Mouse (Mus musculus) ES-E14 (cell line): ENCODE results near the gene Katnb1.

Source experiments
- CHD2 ChIP-seq: IDR thresholded peaks from 2 replicates; pipeline ENCODE4 v1.6.1; 2014; ENCODE audit warnings: mild to moderate bottlenecking, low read depth, low read length, inconsistent platforms
- HCFC1 ChIP-seq: IDR thresholded peaks from 2 replicates; pipeline ENCODE4 v1.6.1; 2012; ENCODE audit warnings: low read length, inconsistent platforms, borderline replicate concordance; ENCODE audit not compliant: insufficient read depth
- MAFK ChIP-seq: IDR thresholded peaks from 2 replicates; pipeline ENCODE4 v1.6.1; 2014; ENCODE audit warnings: mild to moderate bottlenecking, low read depth, low read length, inconsistent platforms; ENCODE audit not compliant: insufficient read depth
- ZC3H11A ChIP-seq: IDR thresholded peaks from 2 replicates; pipeline ENCODE4 v1.6.1; 2012; ENCODE audit warnings: low read depth, mild to moderate bottlenecking, inconsistent platforms, low read length, borderline replicate concordance
- ZNF384 ChIP-seq: IDR thresholded peaks from 2 replicates; pipeline ENCODE4 v1.6.1; 2012; ENCODE audit warnings: low read depth, low read length, inconsistent platforms

DNA sequence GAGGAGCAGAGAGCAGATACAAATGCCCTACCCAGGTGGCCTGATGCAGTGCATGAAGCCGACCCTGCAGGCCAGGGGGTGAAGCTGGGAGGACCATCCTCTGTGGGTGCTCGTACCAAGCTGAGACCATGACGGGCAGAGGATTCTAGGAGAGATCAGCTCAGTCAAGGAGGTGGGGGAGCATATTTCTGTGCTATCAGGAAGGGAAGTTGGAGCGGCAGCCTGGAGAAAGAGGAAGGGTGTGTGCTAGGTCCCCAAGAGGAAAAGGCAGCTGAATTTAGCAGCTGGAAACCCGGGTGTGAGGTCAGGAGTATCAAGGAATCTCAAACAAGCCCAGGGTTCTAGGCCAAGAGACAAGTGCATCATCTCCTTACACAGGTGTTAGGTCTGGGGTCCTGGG, 59.6 kb downstream of the Katnb1 start:
- TF ChIP-seq CHD2, result no peak
- no peak for TF ChIP-seq ZC3H11A
- TF ChIP-seq MAFK, result no peak
- no peak for TF ChIP-seq HCFC1
- no peak for TF ChIP-seq ZNF384
